Mouse (Mus musculus) splenic B cell, adult 2 months (primary cell): ENCODE results near the gene Pdzd2.
A peak's percentile ranks its signal among the peaks of the same experiment; 100 is the strongest.

Source experiments
- DNase-seq: peaks from one replicate; pipeline ENCODE4 v3.0.0-alpha.2; 2011; ENCODE audit warnings: low read depth, low spot score
- H3K27me3 ChIP-seq: 2 replicates; pipeline ENCODE4 v1.6.1; 2012; ENCODE audit warnings: mild to moderate bottlenecking, low read length, moderate library complexity, mixed read lengths; ENCODE audit not compliant: control insufficient read depth, poor library complexity, insufficient read depth, severe bottlenecking
- H3K36me3 ChIP-seq: 2 replicates; pipeline ENCODE4 v1.6.1; 2012; ENCODE audit warnings: mild to moderate bottlenecking, low read length, moderate library complexity, mixed read lengths; ENCODE audit not compliant: control insufficient read depth, poor library complexity, insufficient read depth, severe bottlenecking

Pdzd2 gene

DNA sequence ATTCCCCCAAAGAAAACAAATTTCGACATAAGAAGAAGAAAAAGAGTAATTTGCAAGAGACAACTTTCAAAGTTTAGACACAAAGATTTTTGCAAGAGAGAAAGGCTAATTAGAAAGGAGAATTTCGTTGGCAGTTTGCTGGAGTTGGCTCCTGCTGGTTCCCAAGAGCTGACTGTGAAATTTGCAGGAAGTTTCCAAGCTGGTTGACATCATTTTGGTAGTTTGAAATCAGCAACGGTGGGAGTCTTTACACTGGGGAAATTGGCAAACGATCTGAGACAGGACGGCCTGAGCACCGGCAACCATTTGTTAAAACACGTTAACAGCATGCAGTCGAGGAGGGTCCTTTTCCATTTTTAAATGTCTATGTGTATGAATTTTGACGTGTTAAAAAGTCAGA is 125.7 kb downstream of the Pdzd2 start:
- H3K36me3 ChIP-seq, result no peaks in the 10 kb centered on the region
- no peaks in the 10 kb centered on the region for H3K27me3 ChIP-seq
- no peak for DNase-seq

DNA sequence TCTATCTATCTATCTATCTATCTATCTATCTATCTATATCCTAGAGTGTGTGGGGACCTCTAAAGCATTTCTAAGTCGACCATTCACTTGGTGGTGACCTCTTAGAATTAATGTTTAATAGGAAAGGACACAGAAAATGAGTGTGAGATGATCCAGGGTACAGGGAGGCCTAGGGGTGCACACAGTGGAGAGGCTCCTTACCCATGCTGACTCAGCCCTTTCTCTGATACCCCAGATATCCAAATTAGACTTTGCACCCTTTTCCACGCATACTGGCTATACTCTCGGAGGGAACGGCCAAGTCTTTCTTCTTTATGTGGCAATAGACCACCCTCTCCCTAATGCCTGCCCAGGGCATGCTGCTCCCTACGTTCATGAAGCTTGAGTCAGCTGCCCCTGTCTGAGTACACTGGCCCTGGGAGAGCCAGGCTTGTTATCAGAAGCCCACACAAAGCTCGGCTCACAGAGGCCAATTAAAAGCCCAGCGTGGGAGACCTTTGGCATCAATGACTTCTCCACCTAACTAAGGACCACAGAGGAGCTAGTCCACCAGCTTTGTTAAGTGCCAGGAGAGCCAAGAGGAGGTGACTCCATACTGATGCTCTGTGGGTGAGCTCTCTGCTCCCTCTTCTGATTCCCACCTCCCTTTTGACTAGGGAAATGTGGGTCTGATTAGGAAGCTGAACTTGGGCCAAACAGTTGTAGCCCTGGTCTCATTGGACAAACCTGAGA is 126.6 kb downstream of the Pdzd2 start:
- no peaks in the 10 kb centered on the region for H3K36me3 ChIP-seq
- H3K27me3 ChIP-seq, result no peaks in the 10 kb centered on the region
- no peak for DNase-seq

DNA sequence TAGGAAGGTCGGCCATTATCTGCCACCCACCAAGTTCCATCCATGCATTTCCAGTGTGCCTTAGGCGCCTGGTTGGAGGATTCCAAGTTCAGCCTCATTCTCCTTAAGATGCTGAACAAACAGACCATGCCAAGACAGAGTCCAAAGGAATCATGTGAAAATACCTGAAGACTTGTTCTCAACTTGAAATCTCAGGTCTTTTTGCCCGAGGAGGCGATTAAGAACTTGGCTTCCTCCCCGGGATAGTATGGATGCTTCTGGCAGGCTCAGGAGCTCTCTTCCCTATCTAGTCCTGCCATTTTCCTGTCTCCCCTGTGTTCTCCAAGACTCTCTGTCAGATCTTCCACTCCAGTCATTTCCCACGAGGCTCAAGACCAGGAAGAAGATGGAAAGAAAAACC is 131.6 kb downstream of the Pdzd2 start:
- no peak for DNase-seq
- Histone ChIP-seq H3K36me3 (no peaks in the 10 kb centered on the region), H3K27me3 (no peaks in the 10 kb centered on the region)

DNA sequence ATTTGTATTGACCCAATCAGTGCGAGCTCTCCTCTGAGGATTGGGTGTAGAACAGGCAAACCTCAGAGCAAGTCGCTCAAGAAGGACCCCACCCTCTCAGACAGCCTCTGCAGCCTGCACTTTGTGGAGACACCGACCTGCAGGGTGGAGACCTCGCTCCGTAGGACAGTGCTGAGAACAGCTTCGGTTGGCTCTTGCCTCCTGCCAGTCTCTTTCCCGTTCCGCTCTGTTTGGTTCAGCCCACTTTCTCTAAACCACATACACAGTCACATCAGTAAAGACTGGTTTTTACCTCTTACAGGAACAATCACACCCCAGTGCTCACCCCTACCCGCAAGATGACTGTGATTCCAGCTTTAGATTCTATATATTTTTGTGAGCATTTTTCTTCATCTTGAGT is 133.4 kb downstream of the Pdzd2 start:
- Histone ChIP-seq H3K36me3 (no peaks in the 10 kb centered on the region), H3K27me3 (no peaks in the 10 kb centered on the region)
- no peak for DNase-seq

DNA sequence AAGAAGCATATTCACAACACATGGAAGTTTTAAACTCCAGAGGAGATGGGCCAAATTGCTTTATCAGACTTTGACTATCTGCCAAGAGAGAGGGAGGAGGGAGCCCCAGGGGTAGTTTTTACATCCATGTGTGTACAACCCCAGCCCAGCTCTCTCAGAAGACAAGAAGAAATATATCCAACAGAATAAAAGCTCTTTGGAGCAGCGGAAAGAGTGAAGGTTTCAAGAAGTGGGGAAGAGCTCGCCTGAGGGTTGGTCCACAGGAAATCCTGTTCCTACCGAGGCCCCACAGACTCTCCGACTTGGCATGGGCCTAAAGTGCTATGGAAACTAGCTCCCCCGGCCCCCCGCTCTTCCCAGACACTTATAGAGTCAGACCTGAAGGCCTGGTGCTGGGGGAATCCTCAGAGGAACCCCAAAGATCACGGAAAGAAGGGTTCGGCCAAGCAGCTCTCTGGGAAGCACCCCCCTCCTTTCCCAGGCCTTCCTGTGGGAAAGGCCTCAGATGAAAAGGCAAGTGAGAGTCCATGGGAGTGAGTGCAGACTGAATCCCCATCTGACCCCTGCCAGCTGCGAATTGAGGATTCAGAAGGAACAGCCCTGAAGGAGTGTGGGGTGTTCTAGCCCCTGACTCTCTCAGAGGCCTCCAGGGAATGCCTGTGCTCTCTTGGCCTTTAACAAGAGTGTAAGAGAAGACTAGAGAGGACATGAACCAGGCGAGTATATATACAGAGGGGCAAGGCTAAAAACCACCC is 134.3 kb downstream of the Pdzd2 start:
- no peaks in the 10 kb centered on the region for H3K36me3 ChIP-seq
- no peaks in the 10 kb centered on the region for H3K27me3 ChIP-seq
- no peak for DNase-seq

DNA sequence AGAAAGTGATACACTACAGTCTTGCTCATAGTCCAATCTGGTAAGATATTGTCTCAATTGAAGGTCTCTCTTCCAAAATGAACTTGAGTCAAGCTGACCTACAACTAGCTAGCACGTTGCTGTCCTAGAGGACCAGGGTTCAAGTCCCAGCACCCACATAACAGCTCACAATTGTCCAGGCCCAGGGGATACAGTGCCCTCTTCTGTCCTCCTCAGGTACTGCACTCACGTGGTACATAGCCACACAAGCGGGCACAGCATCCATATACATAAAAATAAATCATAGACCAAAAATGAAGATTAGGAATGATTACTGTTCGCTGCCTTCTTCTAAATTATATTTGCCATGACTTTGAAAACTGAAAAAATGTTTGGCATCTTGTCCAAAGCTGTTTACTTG is 136.1 kb downstream of the Pdzd2 start:
- Histone ChIP-seq H3K27me3 (no peaks in the 10 kb centered on the region), H3K36me3 (no peaks in the 10 kb centered on the region)
- DNase-seq, result no peak

DNA sequence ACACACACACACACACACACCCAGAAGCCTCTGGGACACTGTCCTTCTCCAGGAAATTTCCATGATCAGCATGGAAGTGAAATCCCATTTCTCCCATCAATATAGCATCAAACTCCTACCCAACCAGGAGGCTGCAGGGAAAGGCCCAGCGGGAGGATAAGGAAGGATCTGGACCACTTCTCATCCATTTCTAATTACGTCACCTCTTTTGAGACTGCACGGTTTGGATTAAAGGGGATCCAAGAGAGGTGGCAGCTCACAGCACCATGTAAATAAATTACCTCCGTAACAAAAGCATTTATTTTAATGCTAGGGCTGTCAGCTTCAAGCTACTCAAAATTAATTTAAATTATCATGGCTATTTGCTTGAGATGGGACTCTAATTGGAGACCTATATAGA is 146.6 kb downstream of the Pdzd2 start:
- Histone ChIP-seq H3K36me3 (no peaks in the 10 kb centered on the region), H3K27me3 (no peaks in the 10 kb centered on the region)
- DNase-seq, result no peak

DNA sequence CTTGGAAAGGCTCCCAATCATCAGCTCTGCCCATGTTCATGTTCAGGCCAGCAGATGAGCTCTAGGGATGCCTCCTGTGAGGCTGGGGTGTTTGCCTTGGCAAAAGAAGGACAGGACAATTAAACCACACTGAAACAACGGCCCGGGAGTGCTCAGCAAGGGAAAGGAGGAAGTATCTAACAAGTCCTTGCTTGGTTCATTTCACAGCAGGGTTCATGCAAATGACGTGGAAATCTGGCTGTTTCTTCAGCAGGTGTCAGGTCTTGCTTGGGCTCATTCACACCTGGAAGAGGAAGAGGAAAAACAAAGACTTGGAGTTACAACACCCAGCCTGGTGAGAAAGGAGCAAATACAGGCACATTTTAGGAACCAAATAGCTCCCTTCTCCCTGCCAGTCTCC is 147.1 kb downstream of the Pdzd2 start:
- DNase-seq, result peak; percentile 69
- Histone ChIP-seq H3K27me3 (no peaks in the 10 kb centered on the region), H3K36me3 (no peaks in the 10 kb centered on the region)

DNA sequence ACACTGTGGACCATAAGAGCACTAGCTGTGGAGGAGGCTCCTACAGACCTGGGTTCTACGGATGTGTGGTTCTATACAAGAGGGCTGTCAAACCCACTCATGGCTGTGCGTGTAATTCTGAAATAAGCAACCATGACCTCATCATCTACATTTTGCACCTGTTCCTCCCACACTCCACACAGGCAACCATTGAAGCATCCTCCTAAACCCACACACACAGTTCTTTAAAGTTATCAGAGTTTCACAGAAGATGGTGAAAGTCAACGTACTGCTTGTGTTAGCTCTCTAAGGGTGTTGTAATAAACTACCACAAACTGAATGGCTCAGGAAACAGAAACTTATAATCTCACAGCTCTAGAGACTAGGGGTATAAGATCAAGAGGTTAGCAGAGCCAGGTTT is 151.1 kb downstream of the Pdzd2 start:
- no peaks in the 10 kb centered on the region for H3K36me3 ChIP-seq
- DNase-seq, result peak; percentile 55
- no peaks in the 10 kb centered on the region for H3K27me3 ChIP-seq

DNA sequence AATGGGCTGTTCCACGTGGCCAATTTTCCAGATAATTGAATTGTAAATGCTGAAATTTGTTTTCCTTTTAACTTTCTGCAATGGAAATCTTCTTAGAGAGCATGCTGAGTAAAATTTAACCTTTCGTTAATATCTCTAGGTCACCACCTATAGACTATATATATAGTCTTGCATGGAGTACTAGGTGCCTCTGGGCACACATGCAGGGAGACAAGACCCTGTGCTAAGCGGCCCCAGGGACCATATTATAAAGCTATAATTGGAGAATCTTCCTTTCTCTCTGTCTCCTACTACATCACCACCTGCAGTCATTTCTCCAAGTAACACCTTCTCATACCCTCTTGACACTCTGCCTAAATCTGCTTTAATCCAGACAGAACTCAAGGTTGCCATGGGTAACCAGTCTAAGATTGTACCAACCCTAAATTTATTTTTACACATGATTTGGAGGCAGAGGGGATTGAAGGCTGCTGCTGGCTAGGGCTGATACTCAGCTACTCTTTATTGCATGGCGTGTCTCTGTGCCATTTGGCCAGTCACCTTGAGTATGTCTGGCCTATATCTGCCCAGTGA is 152.8 kb downstream of the Pdzd2 start:
- H3K36me3 ChIP-seq, result no peaks in the 10 kb centered on the region
- DNase-seq, result no peak
- H3K27me3 ChIP-seq, result no peaks in the 10 kb centered on the region

DNA sequence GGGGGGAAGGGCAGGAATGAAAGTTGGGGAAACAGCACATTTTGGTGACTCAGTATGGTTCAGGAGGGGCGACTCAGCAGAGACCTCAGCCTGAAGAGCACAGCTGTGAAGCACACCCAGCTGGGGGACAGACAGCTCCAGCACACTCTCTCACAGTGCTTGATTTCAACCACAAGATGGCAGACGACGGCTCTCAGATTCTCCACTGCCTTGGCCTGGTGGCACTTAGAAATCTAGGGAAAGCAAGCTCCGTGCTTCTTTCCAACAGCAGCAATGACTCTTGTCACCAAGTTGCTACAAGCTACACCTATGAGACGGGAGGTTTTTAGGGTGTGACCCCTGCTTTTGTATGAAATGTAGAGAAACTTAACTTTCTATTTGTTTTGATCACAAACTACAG is 153.6 kb downstream of the Pdzd2 start:
- DNase-seq, result peak; percentile 69
- Histone ChIP-seq H3K36me3 (no peaks in the 10 kb centered on the region), H3K27me3 (no peaks in the 10 kb centered on the region)

DNA sequence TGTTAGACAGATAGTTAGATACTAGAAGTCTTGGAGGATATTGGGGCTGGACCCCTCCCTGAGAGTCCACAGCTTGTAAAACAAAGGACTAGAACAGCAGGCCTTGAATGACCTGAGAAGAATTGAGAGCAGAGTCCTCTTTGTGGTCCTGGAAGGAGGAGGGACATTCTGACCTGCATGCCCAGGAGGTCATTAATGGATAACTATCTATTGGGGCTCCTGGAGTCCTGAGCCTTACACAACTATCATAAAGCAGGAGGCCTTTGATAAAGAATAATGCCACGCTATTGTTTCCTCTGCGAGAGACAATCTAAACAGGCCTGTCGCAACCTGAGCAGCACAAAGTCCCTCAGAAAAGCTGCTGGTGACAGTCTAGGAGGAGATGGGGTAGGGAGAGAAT is 156.7 kb downstream of the Pdzd2 start:
- Histone ChIP-seq H3K36me3 (no peaks in the 10 kb centered on the region), H3K27me3 (no peaks in the 10 kb centered on the region)
- DNase-seq, result no peak

DNA sequence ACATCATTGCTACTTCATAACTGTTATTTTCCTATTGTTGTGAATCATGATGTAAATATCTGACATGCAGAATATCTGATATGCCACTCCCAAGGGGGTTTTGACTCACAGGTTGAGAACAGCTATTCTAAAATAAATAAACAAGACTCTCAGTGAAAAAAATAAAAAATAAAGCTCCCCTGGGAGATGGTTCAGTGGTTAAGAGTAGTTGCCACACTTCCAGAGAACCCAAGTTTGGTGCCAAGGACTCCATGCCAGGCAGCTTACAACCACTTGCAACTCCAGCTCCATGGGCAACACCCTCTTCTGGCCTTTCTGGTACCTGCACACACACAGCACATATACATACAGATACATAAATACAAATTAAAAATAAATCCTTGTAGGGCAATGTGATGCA is 157.3 kb downstream of the Pdzd2 start:
- H3K36me3 ChIP-seq, result no peaks in the 10 kb centered on the region
- no peaks in the 10 kb centered on the region for H3K27me3 ChIP-seq
- DNase-seq, result no peak

DNA sequence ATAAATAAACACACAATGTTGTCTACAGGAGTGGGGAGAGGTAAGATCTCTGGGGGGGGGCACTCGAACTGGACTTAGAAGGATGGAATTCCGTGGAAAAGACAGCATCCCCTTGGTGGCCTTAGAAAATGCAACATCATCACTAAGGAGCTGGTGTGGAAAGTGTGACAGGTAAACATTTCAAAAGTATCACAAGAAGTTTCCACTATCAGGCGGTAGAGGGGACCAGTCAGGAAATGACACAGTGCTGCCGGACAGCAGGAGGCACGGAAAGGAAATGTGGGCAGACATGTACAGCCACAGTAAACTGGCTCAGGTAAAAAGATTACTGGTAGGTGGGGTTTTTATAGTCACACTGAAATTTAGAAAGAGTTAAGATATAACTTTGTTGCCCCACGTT is 160.5 kb downstream of the Pdzd2 start:
- peak; percentile 16 for DNase-seq
- no peaks in the 10 kb centered on the region for H3K27me3 ChIP-seq

DNA sequence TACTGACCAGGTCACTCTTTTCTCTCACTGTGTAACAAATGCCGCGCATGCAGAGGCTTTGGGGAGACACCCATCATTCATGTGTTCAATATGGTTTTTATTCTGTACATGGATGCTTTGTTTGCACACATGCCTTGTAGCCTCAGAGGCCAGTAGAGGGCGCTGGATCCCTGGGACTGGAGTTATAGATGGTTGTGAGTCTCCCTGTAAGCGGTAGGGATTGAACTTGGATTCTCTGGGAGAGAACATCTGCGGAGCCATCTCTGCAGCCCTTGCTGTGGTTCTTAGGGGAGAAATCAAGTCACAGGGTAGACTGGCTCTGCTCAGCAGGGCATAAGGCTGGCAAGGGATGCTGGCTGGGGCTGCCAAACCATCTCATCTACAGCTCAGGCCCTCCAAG is 161.4 kb downstream of the Pdzd2 start:
- Histone ChIP-seq H3K27me3 (no peaks in the 10 kb centered on the region), H3K36me3 (no peaks in the 10 kb centered on the region)
- DNase-seq, result peak; percentile 43

More for the DNA sequence above, 160.5 kb downstream of the Pdzd2 start:
- no peaks in the 10 kb centered on the region for H3K36me3 ChIP-seq
